Mouse (Mus musculus) thymus, postnatal 0 days (tissue): Measurements from ENCODE around the gene Rbfox3. TPM values are rescaled to one million over a fixed set of nuclear protein-coding genes. Genes with fewer than 3 reads are reported as not detected.

Experiments
- DNase-seq: peaks from one replicate; pipeline ENCODE4 v3.0.0-alpha.2; 2015; ENCODE audit warnings: low spot score
- polyA plus RNA-seq: library from polyadenylated mRNA; unstranded; fragments of >200 nt; fragmentation: Nextera tagmentation; extraction: Ambion mirVana; gene quantifications from 2 replicates; pipeline ENCODE4 v1.2.1, GENCODE M21; 2015

Gene Rbfox3
- polyA plus RNA-seq, 1 experiment from 2014 or later, result 0.26 TPM

DNA sequence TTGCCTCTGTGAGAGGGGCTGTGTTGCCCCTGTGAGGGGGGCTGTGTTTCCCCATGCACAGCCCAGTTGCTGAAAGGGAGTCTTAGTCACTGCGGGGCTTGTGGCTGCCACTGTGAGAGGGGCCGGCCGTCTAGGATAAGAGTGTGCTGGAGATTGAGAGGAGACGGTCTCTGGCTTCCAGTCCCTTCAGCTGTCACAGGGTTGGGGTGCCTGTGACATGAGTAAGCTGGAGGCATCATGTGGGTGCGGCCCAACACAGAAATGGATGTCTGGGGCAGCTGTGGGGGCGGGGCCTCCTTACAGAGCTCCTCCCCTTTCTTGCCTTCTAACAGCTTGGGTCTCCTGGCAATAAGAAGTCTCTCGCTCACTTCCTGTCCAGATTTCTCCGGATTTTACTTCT lies 182.0 kb downstream of the Rbfox3 start:
- no peak for DNase-seq

DNA sequence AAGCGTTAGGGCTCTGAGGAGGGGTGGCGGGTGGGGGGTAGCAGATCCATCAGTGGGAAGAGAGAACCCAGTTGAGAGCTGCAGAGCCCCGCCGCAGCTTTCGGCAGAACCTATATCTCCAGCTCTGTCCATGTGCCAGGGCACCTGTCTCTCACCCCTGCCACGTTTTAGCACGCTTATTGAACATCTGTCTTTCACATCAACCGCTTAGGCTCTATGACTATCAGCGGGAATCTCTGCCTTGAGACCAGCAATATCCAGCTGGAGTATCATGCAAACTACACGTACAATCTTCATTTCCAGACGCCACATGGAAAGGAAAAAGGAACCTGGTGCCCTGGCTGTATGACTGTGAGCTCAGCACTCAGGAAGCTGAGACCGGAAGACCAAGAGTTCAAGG lies 182.6 kb downstream of the Rbfox3 start:
- no peak for DNase-seq

DNA sequence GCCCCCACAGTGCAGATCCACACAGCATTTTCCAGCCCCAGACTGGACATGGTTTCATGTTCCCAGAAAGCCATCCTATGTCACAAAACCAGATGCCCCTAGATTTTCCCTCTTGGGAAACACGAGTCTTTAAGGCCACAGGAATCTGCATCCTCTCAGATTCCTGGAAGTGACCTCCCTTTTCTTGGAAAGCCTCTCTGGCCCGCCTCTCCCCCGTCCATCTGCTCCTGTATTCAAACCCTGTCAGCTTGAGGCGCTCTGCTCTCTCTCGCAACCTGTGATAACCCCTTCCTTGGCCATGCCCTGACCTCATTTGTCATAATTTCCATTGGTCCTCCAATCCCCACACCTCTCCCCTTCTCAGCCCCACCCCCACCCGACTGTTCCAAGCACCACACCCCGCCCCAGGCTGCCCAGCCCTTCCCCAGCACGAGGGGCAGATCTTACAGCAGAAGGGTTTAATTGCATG lies 183.3 kb downstream of the Rbfox3 start:
- DNase-seq, result no peak

DNA sequence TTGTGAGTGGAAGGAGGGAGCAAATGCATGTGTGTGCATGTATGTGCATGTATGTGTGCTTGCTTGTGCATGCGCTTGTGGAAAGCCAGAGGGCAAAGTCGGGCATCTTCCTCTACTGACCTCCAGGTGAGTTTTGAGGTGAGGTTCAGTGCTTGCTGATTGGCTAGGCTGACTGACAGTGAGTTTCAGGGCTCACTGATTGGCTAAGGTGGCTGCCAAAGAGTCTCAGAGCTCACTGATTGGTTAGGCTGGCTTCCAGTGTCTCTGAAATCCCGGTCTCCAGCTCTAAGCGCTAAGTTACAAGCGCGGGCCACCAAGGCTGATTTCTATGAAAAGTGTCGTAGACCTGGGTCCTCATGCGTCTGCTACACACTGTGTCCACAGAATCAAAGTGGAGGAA lies 185.0 kb downstream of the Rbfox3 start:
- no peak for DNase-seq

DNA sequence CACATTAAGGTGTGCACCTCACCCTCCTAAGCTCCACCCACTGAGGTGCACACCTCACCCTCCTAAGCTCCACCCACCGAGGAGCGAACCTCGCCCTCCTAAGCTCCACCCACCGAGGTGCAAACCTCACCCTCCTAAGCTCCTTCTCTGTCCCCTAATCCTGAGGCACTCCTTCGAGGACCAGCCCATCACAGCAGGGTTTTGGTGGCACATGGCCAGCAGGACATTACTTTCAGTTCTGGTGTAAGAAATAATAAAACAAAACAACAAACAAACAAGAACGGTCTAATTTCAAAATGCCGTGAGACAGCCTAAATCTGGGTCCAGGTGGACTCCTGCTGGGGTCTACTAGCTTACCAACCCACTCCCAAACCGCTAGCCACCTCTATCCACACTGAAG lies 187.0 kb downstream of the Rbfox3 start:
- DNase-seq, result no peak

DNA sequence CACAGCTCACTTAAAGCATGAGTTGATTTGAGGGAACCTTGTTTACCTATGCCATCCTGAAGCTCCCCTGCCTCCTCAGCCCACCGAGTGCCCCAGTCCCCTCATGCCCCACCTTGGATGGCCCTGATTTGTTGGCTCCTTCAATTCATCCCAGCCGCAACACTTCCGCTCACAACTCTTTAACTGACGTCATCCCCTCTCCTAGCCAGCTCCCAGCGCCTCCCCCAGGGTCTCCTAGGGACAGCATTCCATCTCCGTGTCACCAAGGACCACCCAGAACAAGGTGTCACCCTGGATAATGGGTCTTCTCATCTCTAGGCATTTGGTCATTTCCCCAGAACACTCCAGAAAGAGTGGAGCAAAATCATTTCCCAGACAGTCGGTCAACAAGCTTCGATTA lies 188.2 kb downstream of the Rbfox3 start:
- no peak for DNase-seq

DNA sequence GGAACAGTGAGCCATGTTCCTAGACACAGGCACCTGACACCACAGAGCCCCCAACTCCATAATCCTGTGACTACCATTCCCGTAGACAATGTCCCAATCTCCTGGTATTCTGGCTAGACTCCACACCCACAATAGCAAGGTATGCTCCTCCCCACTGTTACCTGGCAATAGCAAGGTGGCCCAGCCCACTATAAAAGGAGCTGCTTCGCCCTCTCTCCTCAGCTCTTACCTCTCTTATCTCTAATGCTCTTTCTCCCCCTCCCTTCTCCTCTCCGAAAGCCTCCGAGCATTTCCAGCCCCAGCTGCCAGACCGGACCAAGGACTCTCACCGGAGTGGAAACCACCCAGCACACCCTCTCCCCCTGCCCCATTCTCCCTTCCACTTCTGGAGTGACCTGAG lies 189.5 kb downstream of the Rbfox3 start:
- no peak for DNase-seq

DNA sequence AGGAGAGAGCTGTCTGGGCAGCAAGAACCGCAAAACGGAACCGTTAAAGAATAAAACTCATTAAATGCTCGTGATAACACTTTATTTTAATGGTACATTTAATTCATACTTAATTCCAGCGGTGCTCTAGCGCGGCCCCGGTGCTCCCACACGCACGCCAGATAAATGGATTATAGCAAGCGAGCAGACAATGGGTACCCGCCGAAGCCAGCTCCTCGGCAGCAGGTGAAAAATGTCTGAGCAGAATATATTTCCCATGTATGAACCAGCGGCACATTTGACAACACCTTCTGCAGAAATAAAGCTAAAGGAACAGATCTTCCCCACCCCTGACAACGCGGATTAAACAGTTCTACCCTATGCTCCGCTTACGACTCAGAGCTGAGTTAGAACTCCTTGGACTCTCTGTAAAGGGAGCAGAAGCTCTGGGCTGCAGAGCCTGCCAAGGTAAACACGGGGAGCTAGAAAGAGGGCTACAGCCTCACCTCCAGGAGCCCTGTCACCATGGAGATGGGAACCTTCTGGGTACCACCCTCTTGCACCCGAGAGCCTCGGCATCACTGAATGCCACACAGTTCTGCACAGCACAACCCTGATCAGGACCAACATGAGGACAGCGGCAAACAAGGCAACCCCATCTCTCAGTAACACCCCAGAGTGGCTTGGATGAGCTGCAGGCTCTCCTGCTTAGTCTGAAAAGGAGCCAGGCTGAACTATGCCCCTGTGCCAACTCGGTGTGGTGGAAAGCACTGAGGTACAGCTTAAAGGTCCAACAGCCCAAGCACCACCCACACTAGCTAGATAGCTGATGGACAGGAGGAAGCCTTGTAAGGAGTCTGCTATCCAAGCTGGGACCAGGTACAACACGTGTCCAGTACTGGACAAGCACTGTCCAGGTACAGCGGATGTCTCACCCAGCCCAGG lies 196.5 kb downstream of the Rbfox3 start:
- DNase-seq, result no peak

DNA sequence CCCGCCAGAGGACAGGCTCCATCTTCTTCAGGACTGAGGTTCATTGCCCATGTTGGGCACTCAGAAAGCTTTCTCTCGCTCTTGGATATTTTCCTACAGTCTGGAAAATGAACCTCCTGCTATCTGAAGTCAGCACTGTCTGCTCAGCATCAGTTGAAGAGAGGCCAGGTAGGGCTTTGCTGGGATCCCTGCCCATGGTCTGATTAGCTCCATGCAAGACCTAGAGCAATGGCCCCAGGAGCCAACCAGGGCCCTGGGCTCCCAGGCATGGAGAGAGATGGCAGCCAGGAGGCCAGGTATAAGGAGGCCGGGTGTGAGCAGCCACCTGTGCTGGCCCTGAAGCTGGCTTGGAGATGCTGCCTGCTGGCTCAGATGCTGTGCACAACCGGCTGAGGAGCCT lies 198.6 kb downstream of the Rbfox3 start:
- no peak for DNase-seq

DNA sequence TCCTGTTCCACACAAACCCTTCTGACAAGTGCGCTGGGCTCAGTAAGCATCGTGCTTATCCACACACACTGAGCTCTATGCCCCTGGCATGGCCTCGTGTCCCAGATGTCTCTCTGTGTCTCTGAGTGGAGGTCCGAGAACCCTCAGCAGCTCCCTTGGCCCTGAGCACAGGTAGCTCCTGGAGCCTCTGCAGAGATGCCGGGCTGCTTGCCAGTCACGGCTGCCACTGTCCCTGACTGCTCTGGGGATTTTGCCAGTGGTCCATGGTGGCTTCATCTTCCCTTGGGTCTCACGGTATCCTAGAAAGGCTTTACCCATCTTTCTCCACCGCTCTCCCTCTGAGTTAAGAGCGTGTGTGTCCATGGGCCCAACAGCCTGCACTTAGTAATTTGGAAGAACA lies 199.3 kb downstream of the Rbfox3 start:
- DNase-seq, result no peak

DNA sequence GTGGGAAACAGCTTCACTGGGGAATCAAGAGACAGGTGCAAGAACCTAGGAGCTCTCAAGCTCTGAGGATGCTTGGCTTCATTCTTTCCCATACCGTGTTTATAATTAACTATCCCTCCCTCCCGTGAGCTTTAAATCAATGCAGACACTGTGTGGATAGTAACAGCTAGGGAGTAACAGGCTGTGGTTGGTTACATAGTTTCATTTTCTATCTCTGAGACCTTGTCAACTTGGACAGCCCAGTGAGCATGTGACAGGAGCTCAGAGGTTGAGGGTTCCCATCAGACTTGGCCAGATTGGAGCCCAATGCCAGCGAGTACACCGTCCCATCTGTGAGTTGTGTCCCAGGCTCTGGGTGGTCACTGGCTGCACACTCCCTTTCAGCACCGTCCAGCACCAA lies 201.4 kb downstream of the Rbfox3 start:
- no peak for DNase-seq

DNA sequence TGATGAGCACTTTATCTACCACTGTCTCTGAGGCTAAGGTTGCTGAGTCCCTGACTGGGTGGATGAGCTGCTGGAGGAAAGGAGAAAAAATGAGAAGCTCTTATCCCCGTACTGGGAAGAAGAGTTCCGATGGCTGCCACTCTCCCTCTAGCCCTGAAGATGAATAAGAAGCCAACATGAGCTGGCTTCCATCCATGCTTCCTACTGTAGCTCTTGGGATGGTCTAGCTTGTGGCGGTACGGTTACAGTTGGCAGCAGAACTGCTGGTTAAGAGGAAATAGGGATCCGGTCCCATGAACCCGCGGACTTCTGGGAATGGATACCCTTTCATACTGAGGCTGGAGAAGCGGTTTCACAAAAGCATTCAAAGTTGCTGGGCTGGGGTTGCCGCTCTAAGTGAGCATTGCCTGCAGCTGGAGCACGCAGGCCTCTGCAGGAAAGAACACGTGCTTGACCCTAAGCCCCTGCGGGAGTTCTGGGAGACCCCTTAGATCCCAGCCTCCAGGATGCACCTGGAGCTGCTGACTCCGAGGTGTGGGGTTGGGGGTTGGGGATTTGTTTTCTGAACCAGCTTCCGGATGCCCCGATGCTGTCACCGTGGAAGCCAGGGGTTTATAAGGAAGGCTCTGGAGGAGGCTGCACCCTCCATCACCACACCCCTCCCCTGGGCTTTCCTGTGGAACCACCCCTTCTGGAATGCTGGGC lies 215.0 kb downstream of the Rbfox3 start:
- peak; percentile 4 for DNase-seq

DNA sequence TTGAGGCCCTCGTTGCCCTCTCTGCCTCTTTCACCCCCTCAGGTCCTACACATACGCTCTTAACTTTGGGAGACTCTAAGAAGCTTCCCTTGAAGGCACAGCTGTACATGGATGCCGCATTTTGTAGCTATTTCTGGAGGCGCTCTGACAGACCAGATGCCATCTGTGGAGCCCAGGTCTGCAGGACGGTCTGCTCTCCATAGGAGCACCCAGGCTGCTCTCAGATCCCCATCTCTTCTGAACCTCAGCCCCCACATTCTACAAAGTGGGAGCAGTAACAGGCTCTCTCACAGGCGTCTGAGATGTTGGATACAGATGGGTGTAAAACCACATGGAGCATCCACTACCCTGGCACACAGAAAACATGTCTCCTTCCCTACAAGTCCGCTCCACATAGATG lies 218.1 kb downstream of the Rbfox3 start:
- DNase-seq, result no peak

DNA sequence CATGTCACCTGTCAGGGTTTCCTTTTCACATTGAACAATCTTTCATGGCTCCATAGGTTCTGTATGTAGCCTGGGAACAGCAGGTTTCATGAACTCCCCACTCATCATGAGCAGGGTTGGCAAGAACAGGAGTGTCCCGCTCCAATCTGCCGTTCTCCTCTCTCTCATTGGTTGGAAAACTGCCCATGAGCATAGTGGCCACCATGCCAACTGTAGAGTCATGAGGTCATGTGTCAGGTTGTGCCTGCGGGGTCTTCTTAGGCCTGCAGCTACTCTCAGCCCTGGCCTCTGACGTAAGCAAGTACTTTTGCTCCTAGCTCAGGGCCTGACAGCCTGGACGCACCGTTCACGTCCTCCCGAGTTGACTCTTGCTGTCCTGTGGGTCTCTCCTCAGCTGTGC lies 221.1 kb downstream of the Rbfox3 start:
- DNase-seq, result no peak

DNA sequence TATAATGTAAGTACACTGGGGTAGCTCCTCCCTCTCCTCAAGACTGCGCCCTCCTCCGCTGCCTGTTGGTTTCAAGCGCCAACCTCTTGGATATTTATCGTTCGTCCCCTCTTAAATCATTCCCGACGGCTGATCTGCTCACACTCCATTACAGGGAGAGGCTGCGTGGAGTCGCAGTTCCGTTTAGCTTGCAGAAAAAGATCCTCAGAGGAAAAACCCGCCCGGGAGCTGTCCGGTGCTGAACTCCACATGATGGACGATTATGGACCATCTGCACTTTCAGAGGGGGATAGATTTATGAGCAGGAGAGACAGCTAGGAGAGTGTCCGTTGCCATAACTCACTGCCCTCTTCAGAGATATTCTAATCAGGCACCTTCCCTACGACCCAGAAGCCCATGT lies 226.0 kb downstream of the Rbfox3 start:
- no peak for DNase-seq

DNA sequence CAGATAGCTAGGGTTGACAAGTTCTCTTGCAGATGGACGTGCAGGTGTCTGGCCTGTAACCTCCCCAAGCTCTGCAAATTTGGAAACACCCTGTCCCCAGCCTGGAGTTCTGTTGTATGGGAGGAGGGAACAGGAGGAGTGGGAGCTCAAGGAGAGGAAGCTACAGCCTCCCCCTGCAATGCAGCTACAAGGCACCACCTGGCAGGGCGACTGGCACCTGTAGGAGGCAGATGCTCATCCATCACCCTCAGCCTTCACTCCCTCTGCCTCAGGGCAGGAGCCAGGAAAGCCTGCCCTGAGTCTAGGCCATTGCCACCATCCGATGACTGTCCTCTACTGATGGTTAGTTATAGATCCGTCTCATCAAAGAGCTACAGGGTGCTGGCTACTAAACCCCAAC lies 226.7 kb downstream of the Rbfox3 start:
- DNase-seq, result no peak

DNA sequence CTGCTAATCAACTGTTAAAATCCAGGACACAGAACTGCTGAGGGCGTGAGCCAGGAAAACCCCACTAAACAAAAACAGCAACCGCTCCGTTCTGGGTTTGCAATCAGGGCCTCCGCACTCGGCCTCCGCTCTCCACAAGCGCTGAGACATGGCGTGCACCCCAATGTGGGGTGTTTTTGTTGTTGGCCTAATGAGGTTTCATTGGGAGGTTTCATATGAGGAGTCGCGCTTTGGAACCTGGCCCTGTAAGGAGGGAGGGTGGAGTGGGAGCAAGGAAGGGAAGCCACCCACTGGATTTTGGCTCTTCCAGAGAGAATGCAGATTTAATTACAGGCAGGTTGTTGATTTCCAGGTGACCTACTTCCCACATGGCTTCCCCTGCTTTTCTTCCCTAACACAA lies 230.7 kb downstream of the Rbfox3 start:
- DNase-seq, result no peak

DNA sequence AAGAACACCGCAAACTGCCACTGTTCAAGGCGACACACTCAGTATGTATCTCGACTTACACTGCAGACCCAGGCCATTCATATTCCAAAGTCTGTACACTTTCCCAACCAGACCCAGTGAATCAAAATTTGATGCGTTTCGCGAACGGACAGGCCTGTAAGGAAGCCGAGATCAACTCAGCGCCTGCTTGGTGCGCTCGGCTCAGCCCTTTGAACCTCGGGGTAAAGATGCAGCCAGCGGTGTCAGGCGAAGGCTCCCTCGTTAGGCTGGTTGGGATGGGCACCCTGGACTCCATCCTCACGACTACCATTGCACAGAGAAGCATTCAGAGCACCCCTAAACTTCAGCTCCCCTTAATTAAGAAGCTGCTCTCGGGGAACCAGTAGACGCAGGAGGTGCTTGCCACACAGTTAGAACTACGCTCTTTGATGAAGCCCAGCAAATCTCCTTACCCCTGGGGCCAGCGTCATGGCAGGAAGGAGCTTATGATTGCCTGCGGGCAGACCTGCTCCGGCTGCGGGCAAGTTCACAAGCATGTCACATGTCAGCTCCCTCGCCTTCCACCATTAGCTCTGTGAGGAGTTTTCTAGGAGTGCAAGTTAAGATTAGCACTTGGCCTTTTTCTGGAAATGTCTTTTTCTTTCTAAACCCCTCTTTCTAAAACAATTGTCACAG lies 231.5 kb downstream of the Rbfox3 start:
- DNase-seq, result no peak

DNA sequence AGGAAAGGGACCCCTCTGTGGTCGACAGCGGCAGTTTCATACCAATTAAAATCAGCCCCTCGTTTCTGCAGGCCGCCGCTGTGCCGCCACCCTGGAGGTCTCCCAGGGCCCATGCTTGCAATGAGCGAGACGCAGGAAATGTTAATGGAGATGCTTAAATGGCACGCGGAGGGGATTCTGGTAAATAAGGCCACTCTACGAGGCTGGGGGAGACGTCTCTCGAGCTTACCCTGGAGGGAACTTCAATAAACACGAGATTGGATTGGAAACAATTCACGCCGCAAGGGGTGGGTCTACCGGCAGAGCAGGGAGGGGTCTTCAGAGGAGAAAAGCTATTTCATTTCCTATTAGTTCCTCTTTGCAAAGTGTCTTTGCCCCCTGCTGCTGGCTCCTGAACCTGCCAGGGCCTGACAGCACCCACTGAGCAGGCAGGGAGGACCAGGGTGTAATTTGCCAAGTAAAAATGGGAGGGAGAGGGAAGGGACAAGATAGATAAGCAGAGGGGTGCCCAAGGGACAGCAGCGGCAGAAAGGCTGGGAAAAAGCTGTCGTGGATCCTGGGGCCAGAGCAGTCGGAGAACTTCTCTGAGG lies 232.8 kb downstream of the Rbfox3 start:
- DNase-seq, result no peak

DNA sequence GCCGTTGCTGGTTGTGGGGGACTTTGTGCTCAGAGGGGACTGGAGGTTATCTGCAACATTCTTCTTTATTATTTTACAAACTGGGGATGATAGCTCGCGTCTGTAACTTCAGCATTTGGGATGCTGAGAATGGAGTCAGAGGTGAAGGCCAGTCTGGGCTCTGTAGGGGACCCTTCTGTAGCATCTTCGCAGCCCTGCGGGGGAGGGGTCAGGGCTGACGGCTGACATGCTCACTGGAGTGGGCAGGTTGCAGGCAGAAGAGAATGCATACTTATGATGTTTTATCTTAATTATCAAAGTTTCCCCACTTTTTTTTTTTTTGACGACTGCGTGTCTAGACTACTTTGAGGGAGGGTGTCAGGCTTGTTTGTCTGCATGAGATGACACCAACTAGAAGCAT lies 234.1 kb downstream of the Rbfox3 start:
- DNase-seq, result no peak

DNA sequence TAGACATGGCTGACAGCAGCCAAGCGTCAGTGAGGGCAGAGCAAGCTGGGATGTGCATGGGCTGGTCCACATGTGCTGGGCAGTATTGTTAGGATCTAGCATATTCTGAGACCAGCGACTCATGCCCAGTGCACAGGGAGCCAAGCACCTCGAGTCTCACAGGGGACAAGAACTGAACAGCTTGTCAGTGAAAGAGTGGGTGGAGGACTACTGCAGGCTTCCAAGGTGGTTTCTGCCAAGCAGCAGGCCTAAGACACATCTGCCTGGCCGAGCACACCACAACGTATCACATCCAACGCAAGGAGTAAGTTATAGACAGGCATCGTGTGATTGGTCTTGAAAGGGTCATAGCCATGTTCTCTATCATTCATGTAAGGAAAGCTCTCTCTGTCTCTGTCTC lies 235.0 kb downstream of the Rbfox3 start:
- DNase-seq, result no peak

DNA sequence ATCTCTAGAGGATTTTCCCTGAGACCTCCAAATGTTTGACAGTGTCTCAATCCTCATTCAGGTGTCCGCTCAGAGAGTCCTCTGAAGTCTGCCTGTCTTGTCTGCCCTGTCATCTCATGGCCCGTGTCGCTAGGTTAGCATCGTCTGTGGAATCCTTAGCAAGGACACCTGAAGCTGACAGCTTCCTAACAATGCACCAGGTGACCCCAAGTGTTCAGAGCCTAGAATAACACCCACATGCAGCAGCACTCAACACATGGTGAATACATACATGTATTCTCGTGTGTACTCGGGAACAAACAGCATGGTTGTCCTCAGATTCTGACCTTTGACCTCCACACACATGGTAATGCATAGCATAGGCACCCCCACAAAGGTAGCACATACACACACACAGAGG lies 239.4 kb downstream of the Rbfox3 start:
- no peak for DNase-seq
